Mouse (Mus musculus) embryonic stem cell, embryonic (primary cell): ENCODE measurements around the gene Rab9.
"Not testable (repeated sequence)": the region's sequence is repeated elsewhere in the genome, so short reads cannot be mapped to it uniquely, and the experiment has no call there.

Source experiments
- CTCF ChIA-PET, 4 experiments: fragments of 300-600 bp in 2 of 4; fragments of 350-600 bp in 2 of 4; sonication (Branson Sonifier 250); formaldehyde crosslinking; loops; one replicate each; lab custom pipeline; 2022; ENCODE audit warnings: inconsistent platforms in 2 of 4; lab: Charles Lee
- POLR2A ChIA-PET, 4 experiments: fragments of 300-600 bp in 2 of 4; fragments of 350-600 bp in 2 of 4; sonication (Branson Sonifier 250); formaldehyde crosslinking; loops; one replicate each; lab custom pipeline; 2022; ENCODE audit warnings: antibody characterized with exemption in 4 of 4, inconsistent platforms in 1 of 4; lab: Charles Lee

Gene Rab9

GRCm38 (mm10) chrX:166479365-166479983 is at the start of gene Rab9:
TSS of gene Rab9 (minus strand) at chrX:166479867.
- ChIA-PET POLR2A (interaction anchor here in 3 of 4 experiments (0.5 to 3.0 kb wide), 59 partner anchors 9 to 1219 kb away, joined by 3 to 54 read pairs (median 5); partner anchors contain the start of genes Ofd1 (in 3 of the 3), Trappc2 (in 3 of the 3) and Gemin8 (in 2 of the 3)), CTCF (interaction anchor here in 1 of 4 experiments (0.5 to 1.2 kb wide), 3 partner anchors 9 to 754 kb away, joined by 3 read pairs; no protein-coding TSS in a partner anchor)

DNA sequence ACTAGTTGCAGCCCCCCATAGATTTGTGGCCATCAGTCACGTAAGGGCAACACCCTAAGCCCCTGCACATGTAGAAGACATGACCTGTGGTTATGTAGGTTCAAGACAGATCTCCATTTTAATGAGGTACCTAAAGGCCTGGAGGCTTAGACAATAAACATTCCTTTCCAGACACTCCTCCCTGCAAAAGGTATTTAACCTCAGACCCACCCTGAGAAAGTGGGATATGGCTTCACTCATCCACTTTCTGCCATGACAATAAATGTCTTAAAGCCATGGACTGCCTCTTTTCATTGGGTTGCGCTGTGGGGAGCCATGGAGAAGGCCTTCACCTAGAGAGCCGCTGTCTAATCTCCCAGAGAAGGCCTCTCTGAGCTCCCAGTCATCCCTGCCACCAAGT is 48.5 kb upstream of the Rab9 start:
- POLR2A ChIA-PET: interaction anchor here in 3 of 4 experiments (1.1 to 3.3 kb wide), 6 partner anchors 9 to 49 kb away, joined by 4 to 19 read pairs (median 6); partner anchors contain the start of gene Rab9 (in 2 of the 3)
- CTCF ChIA-PET: no interaction called here

DNA sequence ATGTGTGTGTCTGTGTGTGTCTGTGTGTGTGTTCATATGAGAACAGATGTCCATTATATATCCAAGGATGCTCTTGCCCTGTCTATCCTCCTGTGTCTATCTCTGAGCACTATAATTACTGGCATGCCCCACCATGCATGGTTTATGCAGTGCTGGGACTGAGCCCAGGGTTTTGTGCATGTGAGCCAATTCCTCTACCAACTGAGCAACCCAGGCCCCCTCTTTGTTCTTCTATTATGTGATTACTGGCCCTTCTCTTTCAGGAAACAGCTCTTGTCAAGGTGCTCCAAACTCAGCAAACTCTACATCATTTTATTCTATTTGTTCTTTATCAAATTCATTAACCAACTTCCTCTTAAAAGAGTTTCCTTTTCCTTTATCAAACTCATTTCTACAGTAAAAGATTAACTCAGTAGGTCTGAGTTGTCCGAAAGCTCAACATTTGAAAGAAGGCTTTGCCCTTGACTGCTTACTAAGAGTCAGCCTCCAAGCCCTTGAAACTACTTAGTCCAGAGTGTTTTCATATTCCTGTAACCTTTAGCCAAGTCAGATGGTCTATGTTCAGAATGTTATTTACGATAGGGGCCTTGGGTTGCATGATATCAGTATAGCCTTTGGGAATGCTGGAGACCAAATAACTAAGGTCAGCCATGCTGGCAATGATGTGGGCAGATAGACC is 46.1 kb upstream of the Rab9 start:
- ChIA-PET POLR2A (interaction anchor here in 2 of 4 experiments (0.6 to 3.3 kb wide), 4 partner anchors 7 to 16 kb away, joined by 3 to 19 read pairs (median 3); partner anchors contain the start of gene Tceanc (in 1 of the 2)), CTCF (no interaction called here)

DNA sequence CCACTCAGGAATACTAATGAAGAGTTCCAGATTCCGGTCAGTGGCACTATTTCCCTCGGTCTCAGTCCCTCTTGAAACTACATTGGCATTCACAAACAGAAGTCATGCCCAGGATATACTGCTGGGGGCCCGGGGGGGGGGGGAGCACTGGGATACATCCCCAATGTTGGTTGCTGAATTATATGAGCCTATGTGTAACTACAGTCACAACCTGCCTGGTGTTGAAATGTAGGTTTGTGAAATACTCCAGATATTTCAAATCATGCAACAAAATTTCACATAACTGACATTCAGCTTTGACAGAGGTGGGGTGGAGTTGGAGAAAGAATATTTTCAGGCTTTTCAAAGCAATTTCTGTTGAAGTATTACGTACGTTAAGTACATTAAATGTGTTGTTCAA is 41.1 kb upstream of the Rab9 start:
- CTCF ChIA-PET: no interaction called here
- POLR2A ChIA-PET: interaction anchor here in 3 of 4 experiments (0.8 kb wide), 3 partner anchors 10 to 43 kb away, joined by 3 read pairs; no protein-coding TSS in a partner anchor

DNA sequence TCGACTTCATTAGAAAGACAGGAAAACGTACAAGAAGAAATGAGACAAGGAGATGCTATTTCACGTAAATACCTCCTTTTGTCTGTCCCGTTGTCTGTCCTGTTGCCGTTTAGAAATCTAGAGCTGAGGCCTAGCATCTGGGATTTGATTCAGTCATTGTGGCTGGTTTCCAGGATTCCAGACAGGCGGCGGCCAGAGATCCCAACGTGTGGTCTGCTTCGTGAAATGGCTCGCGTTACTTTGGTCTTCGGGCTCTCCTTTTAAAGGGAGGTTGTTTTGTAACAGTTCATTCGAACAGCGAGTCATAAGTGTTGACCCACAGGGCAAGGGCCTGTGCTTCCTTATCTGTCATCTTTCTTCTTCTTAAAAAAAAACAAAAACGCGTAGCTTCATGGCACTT is 38.7 kb upstream of the Rab9 start, which contains the start of gene Tceanc:
Tceanc (minus strand) TSS at position 223 of the 400 bp plus-strand sequence.
- ChIA-PET CTCF (no interaction called here), POLR2A (interaction anchor here in 3 of 4 experiments (0.8 to 1.6 kb wide), 7 partner anchors 8 to 91 kb away, joined by 3 to 7 read pairs (median 3); partner anchors contain the start of genes Ofd1 (in 2 of the 3) and Trappc2 (in 2 of the 3))

- POLR2A ChIA-PET: interaction anchor here in 2 of 4 experiments (0.9 to 4.9 kb wide), 5 partner anchors 15 to 110 kb away, joined by 3 to 35 read pairs (median 27); partner anchors contain the start of gene Rab9 (in 1 of the 2)
These were observed 37.0 kb upstream of the Rab9 start for GRCm38 (mm10) chrX:166516631-166517030.

DNA sequence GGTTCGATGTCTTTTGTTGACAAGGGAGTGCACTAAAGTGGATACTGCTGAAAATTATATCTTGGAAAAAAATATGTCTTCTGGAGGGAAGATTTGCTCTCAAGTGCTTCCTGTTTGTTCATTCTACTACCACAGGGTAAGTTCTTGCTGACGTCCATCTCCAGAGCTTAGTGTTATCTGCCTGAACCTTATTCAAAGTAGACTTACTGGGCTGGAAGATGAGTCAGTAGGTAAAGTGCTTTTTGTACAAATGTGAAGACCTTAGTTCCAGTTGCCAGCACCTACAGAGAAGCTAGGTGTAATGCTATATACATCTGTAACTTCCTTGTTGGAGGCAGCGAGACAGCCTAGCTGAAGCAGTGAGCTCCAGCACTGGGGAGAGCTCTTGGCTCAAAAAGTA is 36.3 kb upstream of the Rab9 start:
- ChIA-PET CTCF (no interaction called here), POLR2A (interaction anchor here in 2 of 4 experiments (0.9 to 4.9 kb wide), 9 partner anchors 12 to 111 kb away, joined by 3 to 35 read pairs (median 11); partner anchors contain the start of genes Ofd1 (in 1 of the 2), Rab9 (in 1 of the 2) and Trappc2 (in 1 of the 2))

More at GRCm38 (mm10) chrX:166516631-166517030, 37.0 kb upstream of the Rab9 start:
- CTCF ChIA-PET: no interaction called here

DNA sequence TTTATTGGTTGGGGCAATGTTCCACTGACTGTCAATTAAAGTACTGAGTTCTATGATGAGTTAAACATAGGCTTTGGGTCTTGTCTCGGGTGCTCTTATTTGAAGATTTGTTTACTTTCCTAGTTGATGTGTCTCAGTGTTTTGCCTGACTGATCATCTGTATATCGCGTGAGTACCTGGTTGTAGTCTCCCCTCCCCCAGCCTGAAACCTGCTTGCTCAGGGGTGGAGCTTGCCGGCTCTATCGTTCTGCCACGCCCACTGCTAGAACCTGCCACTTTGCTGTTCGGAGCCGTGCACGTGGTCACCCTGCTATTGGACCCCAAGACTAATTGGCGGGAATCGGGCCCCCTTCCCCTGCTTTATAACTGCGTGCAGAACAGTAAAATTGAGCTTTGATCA is 34.4 kb upstream of the Rab9 start:
- CTCF ChIA-PET: not testable (repeated sequence)
- POLR2A ChIA-PET: interaction anchor here (0.6 to 4.9 kb wide), 19 partner anchors 12 to 344 kb away, joined by 3 to 35 read pairs (median 8); partner anchors contain the start of genes Rab9 (in 3 of the 4), Ofd1 (in 2 of the 4), Trappc2 (in 2 of the 4) and Gemin8 (in 1 of the 4)

- CTCF ChIA-PET: interaction anchor here in 1 of 4 experiments (1.0 kb wide), 1 partner anchor 33 kb away, joined by 3 read pairs; the partner anchor contains the start of gene Rab9
- POLR2A ChIA-PET: interaction anchor here (0.5 to 4.9 kb wide), 11 partner anchors 11 to 108 kb away, joined by 3 to 27 read pairs (median 5); partner anchors contain the start of genes Trappc2 (in 3 of the 4), Ofd1 (in 2 of the 4) and Rab9 (in 2 of the 4)
These were observed 32.4 kb upstream of the Rab9 start for GRCm38 (mm10) chrX:166512071-166512470.

DNA sequence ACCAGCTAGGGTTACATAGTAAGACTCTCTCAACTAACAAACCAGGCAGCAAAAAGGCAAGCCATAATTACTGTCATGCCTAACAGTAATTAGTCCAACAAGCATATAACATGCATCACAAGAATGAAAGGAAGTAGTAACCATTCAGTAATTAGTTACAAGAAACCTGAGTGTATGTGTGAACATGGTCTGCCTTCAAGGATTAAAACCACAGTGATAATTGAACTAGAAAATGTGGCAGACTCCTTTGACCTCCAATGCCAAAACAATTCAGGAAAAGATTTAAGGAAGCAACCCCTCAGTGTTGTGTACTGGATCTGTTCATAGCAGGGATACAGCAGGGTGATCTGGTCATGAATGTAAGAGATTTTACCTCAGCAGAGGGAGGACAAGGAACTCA is 31.4 kb upstream of the Rab9 start:
- CTCF ChIA-PET: no interaction called here
- POLR2A ChIA-PET: interaction anchor here in 3 of 4 experiments (0.6 to 4.0 kb wide), 31 partner anchors 8 to 1634 kb away, joined by 3 to 29 read pairs (median 5); partner anchors contain the start of genes Rab9 (in 3 of the 3), Ofd1 (in 2 of the 3), Trappc2 (in 2 of the 3) and Tceanc (in 1 of the 3)

- CTCF ChIA-PET: no interaction called here
- POLR2A ChIA-PET: interaction anchor here in 3 of 4 experiments (0.6 to 4.0 kb wide), 33 partner anchors 9 to 1635 kb away, joined by 3 to 29 read pairs (median 4); partner anchors contain the start of genes Rab9 (in 3 of the 3), Ofd1 (in 2 of the 3), Trappc2 (in 2 of the 3) and Tceanc (in 1 of the 3)
These were observed 30.4 kb upstream of the Rab9 start for GRCm38 (mm10) chrX:166509761-166510738.

- POLR2A ChIA-PET: interaction anchor here in 1 of 4 experiments (0.9 kb wide), 1 partner anchor 8 kb away, joined by 3 read pairs; no protein-coding TSS in a partner anchor
- CTCF ChIA-PET: no interaction called here
These were observed 24.8 kb upstream of the Rab9 start for GRCm38 (mm10) chrX:166504421-166504820.

DNA sequence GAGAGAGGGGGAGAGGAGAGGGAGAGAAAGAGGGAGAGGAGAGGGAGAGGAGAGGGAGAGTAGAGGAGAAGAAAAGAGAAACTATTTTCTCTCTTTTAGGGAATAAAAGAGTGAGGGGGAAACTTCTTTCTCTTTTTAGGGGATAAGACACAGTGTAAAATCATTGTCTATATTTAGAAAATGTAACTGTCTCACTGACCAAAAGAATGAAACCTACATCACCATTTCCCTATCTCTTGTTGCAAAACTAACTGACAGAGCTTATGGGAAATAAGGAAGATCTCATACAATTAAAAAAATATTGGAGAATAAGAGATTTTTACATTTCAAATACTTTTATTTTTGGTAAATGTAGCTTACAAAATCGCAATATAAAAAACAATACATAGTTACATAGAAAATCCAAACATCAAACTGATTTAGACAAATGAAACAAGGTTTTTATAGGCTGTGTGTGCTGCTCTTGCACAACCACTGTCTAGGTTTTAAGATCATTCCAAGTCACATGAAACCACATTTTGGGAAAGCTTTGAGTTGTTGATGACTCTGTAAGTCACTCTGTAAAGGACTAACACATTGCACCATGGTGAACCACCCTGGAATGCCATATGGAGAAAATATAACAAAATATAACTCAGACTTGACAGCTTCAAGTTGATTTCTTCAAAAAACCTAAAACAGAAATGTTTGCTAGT is 20.0 kb upstream of the Rab9 start:
- CTCF ChIA-PET: no interaction called here
- POLR2A ChIA-PET: no interaction called here

- ChIA-PET POLR2A (no interaction called here), CTCF (no interaction called here)
These were observed 18.1 kb upstream of the Rab9 start for GRCm38 (mm10) chrX:166497771-166498170.

- ChIA-PET POLR2A (interaction anchor here in 1 of 4 experiments (1.4 kb wide), 1 partner anchor 15 kb away, joined by 4 read pairs; the partner anchor contains the start of gene Rab9), CTCF (no interaction called here)
These were observed 15.4 kb upstream of the Rab9 start for GRCm38 (mm10) chrX:166495052-166495451.

- ChIA-PET CTCF (interaction anchor here in 1 of 4 experiments (1.0 to 1.2 kb wide), 2 partner anchors 8 to 33 kb away, joined by 3 read pairs; no protein-coding TSS in a partner anchor), POLR2A (interaction anchor here in 3 of 4 experiments (0.6 to 3.0 kb wide), 40 partner anchors 8 to 731 kb away, joined by 3 to 54 read pairs (median 6); partner anchors contain the start of genes Ofd1 (in 3 of the 3), Trappc2 (in 3 of the 3) and Gemin8 (in 2 of the 3))
These were observed 869 bp downstream of the Rab9 start for GRCm38 (mm10) chrX:166478631-166479364.
